Mouse (Mus musculus): ENCODE data around the gene Cntn5. TPM values are rescaled to one million over a fixed set of nuclear protein-coding genes. Genes with fewer than 3 reads are reported as not detected.

Cntn5 gene
- polyA plus RNA-seq, 1 experiment = 0.02 TPM

DNA sequence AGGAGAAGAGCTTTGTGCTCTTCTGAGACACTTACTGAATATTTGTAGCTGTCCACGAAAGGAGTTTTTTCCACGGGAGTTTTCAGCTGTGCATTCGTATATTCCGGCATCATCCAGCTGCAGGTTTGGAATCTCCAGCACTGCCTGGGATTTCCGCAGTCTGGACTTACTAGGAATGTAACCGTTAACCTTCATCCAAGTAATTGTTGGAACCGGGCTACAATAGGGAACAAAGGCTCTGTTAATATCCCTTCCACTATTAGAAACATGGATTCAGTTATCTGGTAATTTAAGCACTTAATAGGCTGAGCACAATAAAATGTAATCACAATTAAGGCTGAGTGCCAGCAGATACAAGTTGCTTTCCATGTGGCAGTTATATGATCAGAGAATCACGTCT lies 920.5 kb downstream of the Cntn5 start:
- DNase-seq (ENCODE audit: low read depth, low spot score) = no peak
- WGBS = 72% methylated on average over 8 of the region's 8 CpGs

- no peak for DNase-seq (ENCODE audit: low read depth, low spot score)
- 58% methylated on average over 2 of the region's 2 CpGs for WGBS
Observed at GRCm38 (mm10) chr9:9983220-9983619, 921.4 kb downstream of the Cntn5 start.

DNA sequence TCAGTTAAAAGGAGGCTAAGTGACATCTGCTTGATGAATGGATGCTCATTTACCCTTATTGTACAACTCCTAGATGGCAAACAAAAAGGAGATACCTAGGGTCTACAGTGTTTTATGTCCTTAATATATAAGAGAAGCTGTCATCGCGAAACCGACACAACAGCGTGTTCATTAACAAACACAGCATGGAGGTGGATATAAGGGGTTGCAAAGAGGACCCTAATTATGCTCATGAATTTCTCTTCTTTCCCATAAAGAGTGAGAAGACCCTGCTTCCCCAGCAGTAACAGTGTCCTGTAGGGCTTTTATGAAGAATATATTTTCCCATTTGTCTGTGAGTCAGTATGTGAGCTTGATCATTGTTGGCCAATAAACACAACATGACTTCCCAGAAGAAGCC lies 939.2 kb downstream of the Cntn5 start:
- no peak for DNase-seq (ENCODE audit: low read depth, low spot score)
- 84% methylated on average over 4 of the region's 4 CpGs for WGBS

DNA sequence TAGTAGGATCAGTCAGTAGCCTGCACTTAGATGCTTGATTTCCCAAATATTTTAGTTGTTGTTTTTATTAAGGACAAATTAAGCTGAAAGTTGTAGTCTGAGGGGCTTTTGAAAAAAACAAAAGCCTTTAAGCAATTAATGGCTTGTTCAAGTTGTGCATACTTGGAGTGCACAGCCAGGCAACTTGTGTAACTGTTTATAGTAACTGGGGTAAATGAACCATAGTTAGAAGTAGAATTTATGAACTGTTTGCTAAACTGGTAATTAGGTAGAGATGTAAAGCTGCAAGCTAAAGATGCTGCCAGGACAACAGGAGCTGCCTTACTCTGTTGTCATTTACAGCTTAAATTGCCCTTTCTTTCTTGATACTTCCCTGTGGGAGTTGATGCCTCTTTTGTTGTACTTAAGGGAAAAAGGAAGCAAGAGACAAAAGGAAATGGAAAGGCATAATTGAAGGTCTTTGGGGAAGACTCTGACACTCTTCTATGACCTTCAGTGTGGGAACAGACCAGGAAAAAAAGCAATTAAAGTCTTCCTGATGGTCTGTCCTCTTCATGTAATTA lies 943.9 kb downstream of the Cntn5 start:
- no peak for DNase-seq (ENCODE audit: low read depth, low spot score)

DNA sequence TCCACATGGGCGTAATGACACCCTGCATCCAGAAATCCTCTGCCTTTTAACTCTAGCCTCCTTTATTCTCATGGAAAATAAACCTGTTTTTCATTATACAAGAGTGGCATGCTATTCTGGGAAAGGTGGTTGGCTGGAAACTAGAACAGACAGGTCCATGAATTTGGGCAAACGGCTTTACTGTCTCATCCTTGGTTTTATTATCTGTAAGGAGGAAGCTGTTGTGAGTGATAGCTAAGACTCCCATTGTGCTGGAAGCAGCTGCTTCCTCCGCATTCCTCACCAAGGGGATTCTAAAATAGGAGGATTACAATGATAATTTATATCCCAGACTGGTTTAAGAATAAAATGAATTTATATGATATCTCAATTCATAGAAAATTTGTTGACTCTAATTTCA lies 955.2 kb downstream of the Cntn5 start:
- 58% methylated on average over 3 of the region's 3 CpGs for WGBS
- no peak for DNase-seq (ENCODE audit: low read depth, low spot score)

DNA sequence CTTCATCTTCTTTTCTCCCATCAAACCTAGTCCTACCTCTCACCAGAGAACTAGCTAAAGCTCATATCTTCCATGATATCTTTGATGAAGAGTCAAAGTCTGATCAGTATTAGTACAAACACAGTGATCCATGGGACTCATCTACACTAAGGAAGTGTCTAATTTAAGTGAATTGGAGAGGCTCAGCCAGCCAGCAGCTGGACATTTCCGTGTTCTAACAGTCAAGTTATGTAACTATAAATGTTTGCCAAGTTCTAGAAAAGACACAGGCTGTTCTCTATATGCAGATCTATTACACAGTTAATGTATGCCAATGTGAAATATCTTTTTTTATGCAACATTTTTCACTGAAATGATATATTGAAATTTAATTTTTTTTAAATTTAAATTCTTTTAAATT lies 959.7 kb downstream of the Cntn5 start:
- no peak for DNase-seq (ENCODE audit: low read depth, low spot score)
- WGBS = 46% methylated on average over 1 of the region's 1 CpGs

- no peak for DNase-seq (ENCODE audit: low read depth, low spot score)
- WGBS = 77% methylated on average over 1 of the region's 1 CpGs
Observed at GRCm38 (mm10) chr9:9937444-9938436, 966.8 kb downstream of the Cntn5 start.

DNA sequence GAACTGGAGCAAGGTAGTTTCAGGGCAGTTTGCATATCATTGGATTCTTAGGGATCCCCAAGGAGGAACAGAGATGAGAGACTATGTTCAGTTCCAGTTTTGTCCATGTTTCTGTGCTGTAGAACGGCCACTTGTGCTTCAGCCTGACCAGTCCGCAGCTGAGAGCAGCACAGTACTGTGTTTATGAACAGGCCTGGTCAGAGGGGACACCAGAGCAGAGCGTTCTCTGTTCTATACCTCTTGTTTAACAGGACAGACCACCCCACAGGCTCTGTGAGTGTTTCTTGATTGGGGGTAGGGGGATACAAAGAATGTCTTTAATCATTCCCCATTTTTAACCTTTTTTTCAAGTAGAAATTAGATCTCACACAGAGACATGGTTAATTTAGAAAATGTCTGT lies 984.0 kb downstream of the Cntn5 start:
- 75% methylated on average over 3 of the region's 3 CpGs for WGBS

GRCm38 (mm10) chr9:9899070-9899469 lies 1005.5 kb downstream of the Cntn5 start:
- 49% methylated on average over 5 of the region's 5 CpGs for WGBS
- DNase-seq (ENCODE audit: low read depth, low spot score) = no peak

More for the DNA sequence above, 984.0 kb downstream of the Cntn5 start:
- no peak for DNase-seq (ENCODE audit: low read depth, low spot score)

GRCm38 (mm10) chr9:9886210-9886609 lies 1018.4 kb downstream of the Cntn5 start:
- no peak for DNase-seq (ENCODE audit: low read depth, low spot score)
- WGBS = 75% methylated on average over 6 of the region's 6 CpGs

- 70% methylated on average over 8 of the region's 8 CpGs for WGBS
- DNase-seq (ENCODE audit: low read depth, low spot score) = no peak
Observed at GRCm38 (mm10) chr9:9882779-9883383, 1021.7 kb downstream of the Cntn5 start.

- 46% methylated on average over 7 of the region's 7 CpGs for WGBS
Observed at GRCm38 (mm10) chr9:9872112-9873035, 1032.2 kb downstream of the Cntn5 start.

GRCm38 (mm10) chr9:9860631-9861030 lies 1043.9 kb downstream of the Cntn5 start:
- no peak for DNase-seq (ENCODE audit: low read depth, low spot score)
- 81% methylated on average over 3 of the region's 3 CpGs for WGBS

More at GRCm38 (mm10) chr9:9872112-9873035, 1032.2 kb downstream of the Cntn5 start:
- no peak for DNase-seq (ENCODE audit: low read depth, low spot score)

DNA sequence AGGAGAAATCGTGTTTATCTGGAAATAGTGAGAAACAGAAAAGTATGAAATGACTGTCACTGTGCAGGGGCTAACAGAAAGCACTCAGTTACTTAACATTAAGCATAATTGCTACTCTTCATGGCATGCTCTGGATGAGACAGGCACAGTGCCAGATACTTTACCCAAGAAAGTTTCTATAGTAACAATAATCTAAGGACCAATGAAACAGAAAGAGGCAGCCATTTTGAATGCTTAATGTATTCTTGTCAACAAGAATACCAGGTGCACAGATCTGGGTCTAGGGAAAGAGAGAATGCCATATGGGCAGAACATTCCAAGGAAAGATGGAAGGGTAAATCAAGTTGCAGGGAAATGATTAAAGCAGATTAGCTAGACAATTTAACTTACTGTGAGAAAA lies 1045.3 kb downstream of the Cntn5 start:
- WGBS = 20% methylated on average over 1 of the region's 1 CpGs

GRCm38 (mm10) chr9:9854791-9855190 lies 1049.8 kb downstream of the Cntn5 start:
- WGBS = 63% methylated on average over 1 of the region's 1 CpGs

More for the DNA sequence above, 1045.3 kb downstream of the Cntn5 start:
- no peak for DNase-seq (ENCODE audit: low read depth, low spot score)

GRCm38 (mm10) chr9:9830231-9830630 lies 1074.3 kb downstream of the Cntn5 start:
- 47% methylated on average over 2 of the region's 2 CpGs for WGBS
- no peak for DNase-seq (ENCODE audit: low read depth, low spot score)

More at GRCm38 (mm10) chr9:9854791-9855190, 1049.8 kb downstream of the Cntn5 start:
- DNase-seq (ENCODE audit: low read depth, low spot score) = no peak

DNA sequence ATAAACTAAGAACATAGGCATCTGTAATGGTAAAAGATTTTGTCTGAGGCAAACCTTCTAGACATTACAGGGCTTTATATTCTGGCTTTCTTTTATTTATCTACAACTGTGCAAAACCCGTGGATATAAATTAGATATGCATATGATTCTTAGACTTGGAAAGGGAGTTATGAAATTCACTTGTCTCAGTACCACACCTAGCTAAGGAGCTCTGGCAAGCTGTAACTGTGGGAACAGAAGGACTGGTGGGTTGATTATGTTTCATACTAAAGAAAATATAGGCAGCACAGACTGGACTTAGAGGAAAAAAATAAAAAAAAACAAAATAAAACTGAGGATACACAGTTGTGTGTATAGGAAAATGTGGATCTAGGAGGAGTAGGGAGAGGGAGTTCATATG lies 1084.6 kb downstream of the Cntn5 start:
- no peak for DNase-seq (ENCODE audit: low read depth, low spot score)
- WGBS = 82% methylated on average over 1 of the region's 1 CpGs

- 64% methylated on average over 2 of the region's 2 CpGs for WGBS
- DNase-seq (ENCODE audit: low read depth, low spot score) = no peak
Observed at GRCm38 (mm10) chr9:9817477-9817876, 1087.1 kb downstream of the Cntn5 start.

DNA sequence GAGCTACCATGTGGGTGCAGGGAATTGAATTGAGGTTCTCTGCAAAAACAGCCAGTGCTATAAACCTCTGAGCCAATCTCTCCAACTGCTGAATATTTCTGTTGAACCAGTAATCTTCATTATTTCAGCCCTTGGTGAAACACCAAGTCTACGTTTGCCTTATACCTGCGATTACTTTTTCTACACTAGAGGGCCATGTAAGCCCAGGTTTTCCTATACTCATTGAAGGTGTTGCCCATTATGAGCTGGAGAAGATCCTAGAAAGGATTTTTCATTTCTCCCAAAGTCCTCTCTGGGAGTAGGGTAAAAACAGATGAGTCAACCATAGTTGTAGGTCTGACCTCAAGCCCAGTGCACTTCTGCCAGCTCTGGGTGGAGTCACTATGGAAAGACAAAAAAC lies 1105.0 kb downstream of the Cntn5 start:
- 84% methylated on average over 2 of the region's 2 CpGs for WGBS
- DNase-seq (ENCODE audit: low read depth, low spot score) = no peak

All from large intestine, adult 2 months (tissue).